25 mouse cellular contexts compared by ENCODE assay signal in the genomic region with DNA sequence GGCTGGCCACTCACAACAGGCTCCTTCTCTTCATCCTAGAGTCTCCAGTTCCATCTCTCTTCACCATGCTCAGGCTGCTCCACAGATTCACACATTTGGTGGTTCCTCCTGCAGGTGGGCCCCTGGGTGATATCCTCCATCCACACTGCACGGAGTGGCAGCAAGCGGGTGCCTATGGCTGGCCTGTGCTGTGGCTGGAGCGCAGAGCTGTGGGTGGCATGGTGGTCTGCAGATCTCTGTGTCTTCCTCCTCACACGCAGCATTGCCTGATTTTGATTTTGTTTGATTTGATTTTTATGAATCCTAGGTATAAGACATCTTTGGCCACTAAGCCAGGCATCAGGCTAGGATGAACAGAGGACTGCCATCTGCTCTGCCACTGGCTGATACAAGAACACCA. TPM values are rescaled to one million over a fixed set of nuclear protein-coding genes. Genes with fewer than 3 reads are reported as not detected.
"Had no signal": no experiment of that assay in that cellular context is flagged by ENCODE, and none has a peak within 500 bp of the region (broad histone marks: within the 10 kb centered on the region; RNA-seq: fewer than 3 reads in every experiment).

No protein-coding gene starts in this region.

- H3K4me2 ChIP-seq: neural tube, embryonic 13.5 days; neural tube, embryonic 15.5 days; stomach, embryonic 15.5 days had no signal

- H3K9ac ChIP-seq: neural tube, embryonic 13.5 days; neural tube, embryonic 15.5 days; stomach, embryonic 15.5 days had no signal

- H3K27ac ChIP-seq: neural tube, embryonic 13.5 days; neural tube, embryonic 15.5 days; stomach, embryonic 15.5 days; stomach, postnatal 0 days had no signal

- H3K36me3 ChIP-seq: neural tube, embryonic 13.5 days; neural tube, embryonic 15.5 days; stomach, embryonic 15.5 days had no signal

- H3K27me3 ChIP-seq: neural tube, embryonic 13.5 days; neural tube, embryonic 15.5 days; stomach, embryonic 15.5 days had no signal

- H3K4me3 ChIP-seq: neural tube, embryonic 13.5 days; neural tube, embryonic 15.5 days; stomach, embryonic 15.5 days had no signal

- DNase-seq: retina, postnatal 1 day; right cerebral cortex, adult 18-20 months; right cerebral cortex, postnatal 14 days; right cerebral cortex, postnatal 25 days; right cerebral cortex, postnatal 4 days; spleen, adult 18-20 months; thymus, adult 18-20 months; thymus, adult 2 months; thymus, postnatal 14 days; thymus, postnatal 25 days; thymus, postnatal 36 days; thymus, postnatal 4 days had no signal

- H3K9me3 ChIP-seq: neural tube, embryonic 13.5 days; neural tube, embryonic 15.5 days; stomach, embryonic 15.5 days had no signal

- H3K4me1 ChIP-seq: neural tube, embryonic 13.5 days; neural tube, embryonic 15.5 days; stomach, embryonic 15.5 days had no signal

RNA-seq across cellular contexts. Expression of a gene that starts 23.0 kb away (rescaled TPM):
- total RNA-seq: neutrophil, adult 5-6 weeks had no signal
- polyA plus RNA-seq: neural tube, embryonic 13.5 days; neural tube, embryonic 14.5 days; neural tube, embryonic 15.5 days; small intestine, adult 2 months; spleen, adult 2 months; stomach, embryonic 14.5 days; stomach, embryonic 15.5 days; stomach, embryonic 16.5 days; stomach, postnatal 0 days; testis, adult 2 months; thymus, adult 2 months; thymus, postnatal 0 days; urinary bladder, adult 2 months had no signal
